Mouse (Mus musculus): ENCODE results near the gene Mrnip.

Mrnip gene

GRCm38 (mm10) chr11:50225611-50226378 is 51.6 kb downstream of the Mrnip start:
- peak; percentile 46 to 80 for DNase-seq (ENCODE audit: low spot score in 2 of 2)

- DNase-seq (ENCODE audit: low spot score in 2 of 2): no peak
These were observed 52.2 kb downstream of the Mrnip start for GRCm38 (mm10) chr11:50226406-50226805.

- DNase-seq (ENCODE audit: low spot score in 2 of 2): no peak
These were observed 53.0 kb downstream of the Mrnip start for GRCm38 (mm10) chr11:50227226-50227625.

GRCm38 (mm10) chr11:50227736-50228135 is 53.5 kb downstream of the Mrnip start:
- DNase-seq (ENCODE audit: low spot score in 2 of 2): no peak

GRCm38 (mm10) chr11:50228772-50229171 is 54.5 kb downstream of the Mrnip start:
- DNase-seq (ENCODE audit: low spot score in 2 of 2): no peak

- DNase-seq (ENCODE audit: low spot score in 2 of 2): no peak
These were observed 55.1 kb downstream of the Mrnip start for GRCm38 (mm10) chr11:50229252-50229910.

GRCm38 (mm10) chr11:50230481-50231304 is 56.4 kb downstream of the Mrnip start:
- peak in 1 of 2 experiments; percentile 66 for DNase-seq (ENCODE audit: low spot score in 2 of 2)

- peak; percentile 70 to 83 for DNase-seq (ENCODE audit: low spot score in 2 of 2)
These were observed 57.2 kb downstream of the Mrnip start for GRCm38 (mm10) chr11:50231411-50231810.

GRCm38 (mm10) chr11:50233022-50233421 is 58.8 kb downstream of the Mrnip start:
- no peak for DNase-seq (ENCODE audit: low spot score in 2 of 2)

- DNase-seq (ENCODE audit: low spot score in 2 of 2): peak in 1 of 2 experiments; percentile 74
These were observed 59.7 kb downstream of the Mrnip start for GRCm38 (mm10) chr11:50233993-50234392.

GRCm38 (mm10) chr11:50234606-50235005 is 60.4 kb downstream of the Mrnip start:
- peak in 1 of 2 experiments; percentile 62 for DNase-seq (ENCODE audit: low spot score in 2 of 2)

- peak; percentile 91 to 96 for DNase-seq (ENCODE audit: low spot score in 2 of 2)
These were observed 62.3 kb downstream of the Mrnip start for GRCm38 (mm10) chr11:50236540-50236936.

- peak; percentile 45 to 77 for DNase-seq (ENCODE audit: low spot score in 2 of 2)
These were observed 62.9 kb downstream of the Mrnip start for GRCm38 (mm10) chr11:50236937-50237835.

GRCm38 (mm10) chr11:50238324-50238723 is 64.1 kb downstream of the Mrnip start, which contains the start of gene Ltc4s:
TSS of gene Ltc4s (minus strand) at chr11:50238616.
- peak in 1 of 2 experiments; percentile 64 for DNase-seq (ENCODE audit: low spot score in 2 of 2)

GRCm38 (mm10) chr11:50238821-50239791 is 64.9 kb downstream of the Mrnip start:
- peak in 1 of 2 experiments; percentile 67 for DNase-seq (ENCODE audit: low spot score in 2 of 2)

GRCm38 (mm10) chr11:50240235-50240911 is 66.1 kb downstream of the Mrnip start:
- peak in 1 of 2 experiments; percentile 57 for DNase-seq (ENCODE audit: low spot score in 2 of 2)

GRCm38 (mm10) chr11:50243926-50244325 is 69.7 kb downstream of the Mrnip start:
- DNase-seq (ENCODE audit: low spot score in 2 of 2): peak in 1 of 2 experiments; percentile 52

GRCm38 (mm10) chr11:50245269-50245668 is 71.0 kb downstream of the Mrnip start:
- DNase-seq (ENCODE audit: low spot score in 2 of 2): no peak

Data from spleen, postnatal 4 days (tissue).